Mouse (Mus musculus) thymus, adult 2 months (tissue): Measurements from ENCODE around the gene Gck.

Experiments used
- CTCF ChIP-seq: fragments of 200-500 bp; IDR thresholded peaks from 2 replicates; pipeline ENCODE4 v1.5.1; 2012; ENCODE audit warnings: mild to moderate bottlenecking, control low read depth, low read length, moderate library complexity, borderline replicate concordance; ENCODE audit not compliant: control insufficient read depth, poor library complexity, insufficient read depth; ENCODE audit errors: extremely low read depth
- POLR2A ChIP-seq: fragments of 200-500 bp; IDR thresholded peaks from 2 replicates; pipeline ENCODE4 v1.6.1; 2012; ENCODE audit warnings: mild to moderate bottlenecking, low read length, control low read depth, moderate library complexity; ENCODE audit not compliant: control insufficient read depth, poor library complexity, insufficient read depth; ENCODE audit errors: extremely low read depth

- TF ChIP-seq POLR2A (no peak), CTCF (no peak)
Measured at GRCm38 (mm10) chr11:5868324-5868723, 81.6 kb downstream of the Gck start.
